Comparison of ENCODE assay signal across 17 mouse cellular contexts in genomic region chr4:65203666-65204065, GRCm38 (mm10).
"Had no signal": no experiment of that assay in that cellular context is flagged by ENCODE, and none has a peak within 500 bp of the region (broad histone marks: within the 10 kb centered on the region; RNA-seq: fewer than 3 reads in every experiment).

No protein-coding gene starts in this region.

- H3K27me3 ChIP-seq: midbrain, embryonic 12.5 days; midbrain, embryonic 15.5 days; neural tube, embryonic 13.5 days; neural tube, embryonic 15.5 days had no signal

- H3K9me3 ChIP-seq: midbrain, embryonic 10.5 days; midbrain, embryonic 12.5 days; midbrain, embryonic 15.5 days; neural tube, embryonic 13.5 days; neural tube, embryonic 15.5 days had no signal

- H3K27ac ChIP-seq: midbrain, embryonic 10.5 days; midbrain, embryonic 12.5 days; midbrain, embryonic 15.5 days; neural tube, embryonic 13.5 days; neural tube, embryonic 15.5 days had no signal

- H3K9ac ChIP-seq: lung, embryonic 14.5 days; midbrain, embryonic 12.5 days; midbrain, embryonic 15.5 days; neural tube, embryonic 13.5 days; neural tube, embryonic 15.5 days had no signal

- DNase-seq: lung, adult 18-20 months; lung, embryonic 14.5 days; lung, postnatal 10 days; lung, postnatal 4 days; retina, postnatal 1 day; right cerebral cortex, adult 18-20 months; right cerebral cortex, postnatal 25 days; right cerebral cortex, postnatal 4 days; spleen, adult 18-20 months; thymus, adult 18-20 months; thymus, postnatal 14 days; thymus, postnatal 36 days had no signal

- H3K4me2 ChIP-seq: lung, embryonic 14.5 days; midbrain, embryonic 12.5 days; midbrain, embryonic 15.5 days; neural tube, embryonic 13.5 days; neural tube, embryonic 15.5 days had no signal

- H3K4me3 ChIP-seq: midbrain, embryonic 10.5 days; midbrain, embryonic 12.5 days; midbrain, embryonic 15.5 days; neural tube, embryonic 13.5 days; neural tube, embryonic 15.5 days had no signal

- ATAC-seq: midbrain, embryonic 15.5 days had no signal

- H3K36me3 ChIP-seq: midbrain, embryonic 12.5 days; midbrain, embryonic 15.5 days; neural tube, embryonic 13.5 days; neural tube, embryonic 15.5 days had no signal

- H3K4me1 ChIP-seq: midbrain, embryonic 10.5 days; midbrain, embryonic 12.5 days; midbrain, embryonic 15.5 days; neural tube, embryonic 13.5 days; neural tube, embryonic 15.5 days had no signal
